Mouse (Mus musculus) brain, embryonic 14.5 days (tissue): ENCODE results near the gene Gjb4.

Source experiments
- CTCF ChIP-seq: fragments of 200-500 bp; IDR thresholded peaks from 2 replicates; pipeline ENCODE4 v1.5.1; 2012; ENCODE audit warnings: inconsistent platforms, mild to moderate bottlenecking, moderate library complexity, borderline replicate concordance; ENCODE audit not compliant: insufficient read depth, insufficient read length; ENCODE audit errors: extremely low read depth
- POLR2A ChIP-seq: fragments of 200-500 bp; IDR thresholded peaks from 2 replicates; pipeline ENCODE4 v1.6.1; 2012; ENCODE audit warnings: mild to moderate bottlenecking, inconsistent platforms, borderline replicate concordance; ENCODE audit not compliant: poor library complexity, insufficient read depth, insufficient read length, severe bottlenecking; ENCODE audit errors: extremely low read depth

DNA sequence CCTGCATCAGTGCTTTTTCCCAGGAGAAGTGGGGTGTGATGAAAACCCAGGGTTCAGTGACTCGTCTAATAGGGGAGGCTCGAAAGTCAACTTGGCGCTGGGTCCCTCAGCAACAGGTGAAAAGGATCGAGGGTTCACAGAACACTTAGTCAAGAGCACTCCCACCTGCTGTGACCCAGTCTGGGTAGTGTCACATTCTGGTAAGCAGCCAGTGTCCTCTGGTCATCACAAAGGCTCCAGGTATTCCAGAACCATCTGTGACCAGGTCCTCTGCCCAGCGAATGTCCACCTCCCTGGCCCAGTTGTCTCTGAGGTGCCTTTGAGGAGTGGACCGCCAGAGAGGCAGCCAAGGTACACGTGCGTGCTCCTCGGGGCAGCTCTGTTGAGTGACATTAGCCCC lies 42.3 kb downstream of the Gjb4 start:
- TF ChIP-seq POLR2A (no peak), CTCF (no peak)
